Mouse (Mus musculus) granulocyte monocyte progenitor cell, adult 5-6 weeks (primary cell): ENCODE measurements at regions not wholly inside any gene's neighbourhood (a gene's known extent, or its start where the extent isn't known, plus 50 kb on each side); places are given as distances from the start of the nearest gene placed in this dataset.
A peak's percentile ranks its signal among the peaks of the same experiment; 100 is the strongest.

Experiments used
- ATAC-seq: replicated peaks from 2 replicates; pipeline ENCODE4 v1.8.0; 2016; ENCODE audit warnings: mild to moderate bottlenecking, moderate TSS enrichment, inconsistent platforms; ENCODE audit not compliant: poor library complexity, severe bottlenecking

- no peak for ATAC-seq
Measured at GRCm38 (mm10) chr1:57164443-57164842, 186.0 kb upstream of the Satb2 start.

- no peak for ATAC-seq
Measured at GRCm38 (mm10) chr1:57174289-57174890, 195.9 kb upstream of the Satb2 start.

- no peak for ATAC-seq
Measured at GRCm38 (mm10) chr1:57188796-57189319, 188.6 kb upstream of the 1700066M21Rik start.

- no peak for ATAC-seq
Measured at GRCm38 (mm10) chr1:57201274-57201673, 176.1 kb upstream of the 1700066M21Rik start.

- ATAC-seq, result no peak
Measured at GRCm38 (mm10) chr1:57204331-57204730, 173.1 kb upstream of the 1700066M21Rik start.

- ATAC-seq, result peak; percentile 77
Measured at GRCm38 (mm10) chr1:57205198-57205987, 172.0 kb upstream of the 1700066M21Rik start.

- no peak for ATAC-seq
Measured at GRCm38 (mm10) chr1:57206496-57206895, 170.9 kb upstream of the 1700066M21Rik start.

GRCm38 (mm10) chr1:57206944-57207343, 170.5 kb upstream of the 1700066M21Rik start:
- ATAC-seq, result no peak

- no peak for ATAC-seq
Measured at GRCm38 (mm10) chr1:57208415-57208814, 169.0 kb upstream of the 1700066M21Rik start.

GRCm38 (mm10) chr1:57209281-57209680, 168.1 kb upstream of the 1700066M21Rik start:
- ATAC-seq, result no peak

GRCm38 (mm10) chr1:57211046-57211445, 166.4 kb upstream of the 1700066M21Rik start:
- no peak for ATAC-seq

GRCm38 (mm10) chr1:57213428-57213874, 164.0 kb upstream of the 1700066M21Rik start:
- no peak for ATAC-seq

- ATAC-seq, result no peak
Measured at GRCm38 (mm10) chr1:57214266-57214665, 163.2 kb upstream of the 1700066M21Rik start.

GRCm38 (mm10) chr1:57217656-57218055, 159.8 kb upstream of the 1700066M21Rik start:
- no peak for ATAC-seq

GRCm38 (mm10) chr1:57218127-57218526, 159.3 kb upstream of the 1700066M21Rik start:
- ATAC-seq, result no peak

- no peak for ATAC-seq
Measured at GRCm38 (mm10) chr1:57218616-57219015, 158.8 kb upstream of the 1700066M21Rik start.

- no peak for ATAC-seq
Measured at GRCm38 (mm10) chr1:57224425-57225104, 152.9 kb upstream of the 1700066M21Rik start.

- ATAC-seq, result no peak
Measured at GRCm38 (mm10) chr1:57243607-57244408, 133.6 kb upstream of the 1700066M21Rik start.

- ATAC-seq, result no peak
Measured at GRCm38 (mm10) chr1:57259626-57260025, 117.8 kb upstream of the 1700066M21Rik start.
